ENCODE assay signal across 24 mouse cellular contexts in the genomic region with DNA sequence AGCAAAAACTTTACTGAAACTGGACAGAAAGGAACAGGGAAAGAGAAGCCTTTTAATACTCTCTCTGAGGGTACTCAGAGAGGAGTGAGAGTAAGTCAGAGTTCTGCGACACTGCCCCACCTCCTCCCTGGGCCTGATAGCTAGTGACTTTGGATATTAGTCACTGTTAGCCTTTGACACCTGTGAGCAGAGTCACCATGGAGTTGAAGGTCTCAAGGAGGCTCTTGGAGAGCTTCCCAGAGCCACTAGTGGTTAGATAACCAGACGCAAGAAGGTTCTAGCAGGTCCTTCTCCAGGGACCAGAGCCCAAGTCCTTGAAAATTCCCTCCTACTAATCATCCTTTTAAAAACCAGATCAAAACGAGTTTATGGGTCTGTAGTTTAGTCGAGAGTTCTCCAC.
DNase-seq lines count a peak whose midpoint lies in the region; ATAC-seq and TF ChIP-seq lines count a peak whose summit lies in the region.
"Had no signal": no experiment of that assay in that cellular context is flagged by ENCODE, and none has a peak within 500 bp of the region (broad histone marks: within the 10 kb centered on the region; RNA-seq: fewer than 3 reads in every experiment).

No protein-coding gene starts in this region.

- WGBS in kidney, adult 2 months = 59% methylated on average over 4 of the region's 4 CpGs
- 54% methylated on average over 4 of the region's 4 CpGs for WGBS in lung, adult 2 months
- 84% methylated on average over 4 of the region's 4 CpGs for WGBS in neural tube, embryonic 15.5 days

- H3K27me3 ChIP-seq in kidney, adult 2 months (replicated peaks; ENCODE audit: control insufficient read depth, insufficient read depth, low read length) = no peaks in the 10 kb centered on the region
- peaks cover 26% of the 10 kb centered on the region for H3K27me3 ChIP-seq in neural tube, embryonic 15.5 days (replicated peaks)
- H3K27me3 ChIP-seq: embryonic facial prominence, embryonic 15.5 days; heart, embryonic 12.5 days; intestine, embryonic 15.5 days; kidney, embryonic 15.5 days; liver, embryonic 15.5 days; Patski had no signal

- DNase-seq in kidney, adult 2 months = peak; percentile 2
- DNase-seq in kidney, postnatal 4 days = no peak
- DNase-seq in adrenal gland, adult 8-10 months = peak; percentile 25
- DNase-seq in lung, adult 2 months = peak; percentile 28
- DNase-seq in lung, postnatal 14 days = peak; percentile 30
- DNase-seq in urinary bladder, adult 18-20 months (ENCODE audit: low spot score in 2 of 2) = no peak
- no peak for DNase-seq in thymus, adult 18-20 months
- DNase-seq: cerebellum, adult 8-10 months; heart, adult 18-20 months; heart, postnatal 10 days; thymus, postnatal 14 days had no signal

- H3K4me3 ChIP-seq in kidney, adult 2 months (ENCODE audit: insufficient read depth, low read depth, low read length) = no peak overlapping the region
- H3K4me3 ChIP-seq in lung, adult 2 months (replicated peaks; ENCODE audit: extremely low read depth, low read depth, low read length) = no peak overlapping the region
- no peak overlapping the region for H3K4me3 ChIP-seq in neural tube, embryonic 15.5 days (replicated peaks)
- H3K4me3 ChIP-seq: embryonic facial prominence, embryonic 15.5 days; heart, embryonic 12.5 days; hindbrain, embryonic 10.5 days; intestine, embryonic 15.5 days; kidney, embryonic 15.5 days; left cerebral cortex, adult 2 months; liver, embryonic 15.5 days; midbrain, embryonic 13.5 days had no signal

- no peak for TF ChIP-seq POLR2A in kidney, adult 2 months (IDR thresholded peaks at IDR 0.05; ENCODE audit: low read depth, low read length)
- TF ChIP-seq POLR2A in lung, adult 2 months (IDR thresholded peaks at IDR 0.05; ENCODE audit: borderline replicate concordance, extremely low read depth, low read depth, low read length) = no peak

- no peaks in the 10 kb centered on the region for H3K36me3 ChIP-seq in kidney, adult 2 months (ENCODE audit: control insufficient read depth, insufficient read depth, low read length)
- no peaks in the 10 kb centered on the region for H3K36me3 ChIP-seq in neural tube, embryonic 15.5 days
- H3K36me3 ChIP-seq: embryonic facial prominence, embryonic 15.5 days; heart, embryonic 12.5 days; hindbrain, embryonic 10.5 days; intestine, embryonic 15.5 days; kidney, embryonic 15.5 days; liver, embryonic 15.5 days; midbrain, embryonic 13.5 days had no signal

- H3K27ac ChIP-seq in kidney, adult 2 months (ENCODE audit: insufficient read depth, low read depth, low read length) = no peak overlapping the region
- no peak overlapping the region for H3K27ac ChIP-seq in neural tube, embryonic 15.5 days (replicated peaks)
- H3K27ac ChIP-seq: embryonic facial prominence, embryonic 15.5 days; hindbrain, embryonic 10.5 days; intestine, embryonic 15.5 days; kidney, embryonic 15.5 days; left cerebral cortex, adult 2 months; liver, embryonic 15.5 days; midbrain, embryonic 13.5 days had no signal

- no peak for TF ChIP-seq CTCF in kidney, adult 2 months (conservative IDR thresholded peaks at IDR 0.05; ENCODE audit: insufficient read depth, insufficient read length, low read depth, low read length)
- no peak for TF ChIP-seq CTCF in lung, adult 2 months (IDR thresholded peaks at IDR 0.05; ENCODE audit: insufficient read depth, low read length)

- H3K4me1 ChIP-seq in kidney, adult 2 months (ENCODE audit: control insufficient read depth, insufficient read depth, low read length) = no peaks in the 10 kb centered on the region
- H3K4me1 ChIP-seq in lung, adult 2 months (ENCODE audit: control insufficient read depth, insufficient read depth, low read length) = no peaks in the 10 kb centered on the region
- H3K4me1 ChIP-seq in neural tube, embryonic 15.5 days = 0 out of 2 replicates have a peak, but pooled peaks cover 3% of the 10 kb centered on the region
- H3K4me1 ChIP-seq: embryonic facial prominence, embryonic 15.5 days; heart, embryonic 12.5 days; intestine, embryonic 15.5 days; kidney, embryonic 15.5 days; liver, embryonic 15.5 days had no signal

- H3K4me2 ChIP-seq in neural tube, embryonic 15.5 days = no peak overlapping the region
- H3K4me2 ChIP-seq: embryonic facial prominence, embryonic 15.5 days; heart, embryonic 12.5 days; intestine, embryonic 15.5 days; kidney, embryonic 15.5 days; liver, embryonic 15.5 days; midbrain, embryonic 13.5 days had no signal

- no peak overlapping the region for H3K9ac ChIP-seq in neural tube, embryonic 15.5 days (replicated peaks)
- H3K9ac ChIP-seq: embryonic facial prominence, embryonic 15.5 days; heart, embryonic 12.5 days; intestine, embryonic 15.5 days; kidney, embryonic 15.5 days; liver, embryonic 15.5 days; midbrain, embryonic 13.5 days had no signal

- H3K9me3 ChIP-seq in neural tube, embryonic 15.5 days (replicated peaks) = no peaks in the 10 kb centered on the region
- H3K9me3 ChIP-seq: embryonic facial prominence, embryonic 15.5 days; heart, embryonic 12.5 days; hindbrain, embryonic 10.5 days; intestine, embryonic 15.5 days; kidney, embryonic 15.5 days; liver, embryonic 15.5 days; midbrain, embryonic 13.5 days had no signal

- no peak for ATAC-seq in neural tube, embryonic 15.5 days (ENCODE audit: low FRiP score)
- ATAC-seq: CD4-positive, CD25-positive, alpha-beta regulatory T cell, adult 4 months; forebrain, embryonic 14.5 days; hindbrain, embryonic 16.5 days; intestine, embryonic 15.5 days; midbrain, embryonic 13.5 days; Patski had no signal

Comparison
In these comparisons a context has a peak if more than half of its experiments do, and no peak if none do; other contexts are left out.
1. DNase-seq: peak in kidney, adult 2 months (single experiment), adrenal gland, adult 8-10 months (single experiment), lung, adult 2 months (single experiment) and lung, postnatal 14 days (single experiment); none in kidney, postnatal 4 days (0 of 2), urinary bladder, adult 18-20 months (0 of 2) and thymus, adult 18-20 months (0 of 2).